Mouse (Mus musculus): Measurements from ENCODE around the gene Rrp1.
"Not testable (repeated sequence)": the region's sequence is repeated elsewhere in the genome, so short reads cannot be mapped to it uniquely, and the experiment has no call there.

Rrp1 gene

GRCm38 (mm10) chr10:78383567-78383966, 29.3 kb downstream of the Rrp1 start:
- DNase-seq (ENCODE audit: low spot score), result no peak

DNA sequence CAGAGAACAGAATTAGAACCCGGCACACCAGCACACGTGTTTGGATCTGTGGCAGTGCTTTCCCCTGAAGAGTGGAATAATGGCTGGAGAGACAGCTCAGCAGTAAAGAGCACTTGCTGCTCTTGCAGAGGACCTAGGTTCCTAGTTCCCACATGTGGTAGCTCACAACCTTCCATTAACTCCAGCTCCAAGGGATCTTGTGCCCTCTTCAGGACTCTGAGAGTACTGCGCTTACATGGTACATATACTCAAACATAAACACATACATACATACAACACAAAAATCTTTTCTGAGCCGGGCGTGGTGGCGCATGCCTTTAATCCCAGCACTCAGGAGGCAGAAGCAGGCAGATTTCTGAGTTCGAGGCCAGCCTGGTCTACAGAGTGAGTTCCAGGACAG, 34.3 kb downstream of the Rrp1 start:
- DNase-seq (ENCODE audit: low spot score), result no peak

DNA sequence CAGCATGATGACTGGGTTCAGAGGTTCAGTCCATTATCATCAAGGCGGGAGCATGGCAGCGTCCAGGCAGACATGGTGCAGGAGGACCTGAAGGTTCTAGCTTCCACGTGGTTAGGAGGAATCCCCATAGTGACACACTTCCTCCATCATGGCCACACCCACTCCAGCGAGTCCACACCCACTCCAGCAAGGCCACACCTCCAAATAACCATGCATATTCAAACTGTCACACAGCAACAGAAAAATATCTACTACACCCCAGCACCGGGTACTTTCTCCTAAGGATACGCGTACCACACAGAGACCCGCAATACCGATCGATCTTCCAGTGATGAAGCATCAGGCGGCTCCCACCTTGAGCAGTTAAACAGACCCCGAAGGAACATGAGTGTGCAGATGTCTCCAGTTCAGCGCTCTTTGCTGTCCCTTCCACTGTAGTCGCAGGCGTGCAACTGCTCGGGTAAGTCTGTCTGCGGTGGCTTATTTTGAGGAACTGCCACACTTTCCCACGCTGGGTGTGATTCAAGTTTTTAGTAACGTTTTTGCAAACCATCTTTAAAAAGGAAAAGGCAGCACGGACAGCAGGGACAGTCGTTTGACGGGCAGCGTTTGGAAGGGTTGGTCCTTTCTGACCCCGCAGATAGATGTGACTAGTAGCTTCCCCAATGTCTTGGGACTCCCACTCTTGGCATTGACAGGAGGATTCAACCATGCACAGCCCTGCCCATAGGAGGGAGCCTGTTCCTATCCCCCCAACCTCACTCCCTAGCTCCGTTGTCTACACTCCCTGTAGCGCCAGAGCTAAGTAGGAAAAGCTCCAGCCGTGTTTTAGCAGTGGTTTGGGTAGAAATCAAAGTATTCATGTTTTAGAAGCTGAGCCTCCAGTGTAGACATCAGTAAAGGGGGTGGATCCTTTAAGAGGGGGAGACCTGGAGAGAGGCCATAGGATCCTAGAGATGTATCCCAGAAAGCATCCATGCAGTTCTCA, 39.9 kb downstream of the Rrp1 start:
- DNase-seq (ENCODE audit: low spot score), result no peak

- no peak for DNase-seq (ENCODE audit: low spot score)
These were observed 41.1 kb downstream of the Rrp1 start for GRCm38 (mm10) chr10:78371746-78372145.

- DNase-seq (ENCODE audit: low spot score), result no peak
These were observed 45.3 kb downstream of the Rrp1 start for GRCm38 (mm10) chr10:78367586-78367985.

- DNase-seq (ENCODE audit: low spot score), result no peak
These were observed 46.0 kb downstream of the Rrp1 start for GRCm38 (mm10) chr10:78366851-78367312.

GRCm38 (mm10) chr10:78366195-78366834, 46.5 kb downstream of the Rrp1 start:
- DNase-seq (ENCODE audit: low spot score), result no peak

DNA sequence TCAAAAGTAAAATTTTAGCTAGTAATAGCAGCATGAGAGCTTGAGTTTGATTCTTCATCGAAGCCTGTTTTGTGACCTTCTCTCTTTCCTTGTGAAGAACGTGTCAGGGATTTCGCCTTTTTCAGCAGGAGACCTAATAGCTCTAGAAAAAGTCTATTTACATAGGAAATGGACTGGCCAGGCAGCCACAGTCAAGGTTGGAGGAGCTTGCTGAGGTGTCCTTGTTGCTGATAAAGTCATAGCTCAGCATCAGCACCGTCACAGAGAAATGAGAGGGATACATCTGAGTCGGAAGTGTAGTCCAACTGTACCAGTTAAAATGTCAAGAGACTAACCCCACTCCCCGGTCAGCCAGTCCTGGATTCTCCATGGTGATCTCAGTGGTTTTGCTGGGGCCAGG, 47.3 kb downstream of the Rrp1 start:
- no peak for DNase-seq (ENCODE audit: low spot score)

DNA sequence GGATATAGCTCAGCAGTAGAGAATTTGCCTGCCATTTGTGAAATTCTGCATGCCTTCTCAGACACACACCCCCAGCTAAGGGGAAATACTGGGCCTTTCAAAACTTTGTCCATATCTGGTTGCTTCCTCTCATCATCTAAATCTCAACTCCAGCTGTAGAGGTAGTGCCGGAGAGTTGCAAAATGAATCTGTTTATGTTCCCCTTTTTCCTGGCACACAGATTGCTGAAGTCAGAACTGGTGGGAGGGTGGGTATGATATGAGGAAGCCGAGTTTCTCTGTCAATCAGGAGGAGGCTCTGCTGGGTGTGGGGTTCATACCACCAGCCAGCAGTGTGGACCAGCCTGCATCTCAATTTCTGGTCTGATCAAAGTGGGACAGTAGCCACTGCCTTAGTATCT, 48.7 kb downstream of the Rrp1 start:
- no peak for DNase-seq (ENCODE audit: low spot score)

DNA sequence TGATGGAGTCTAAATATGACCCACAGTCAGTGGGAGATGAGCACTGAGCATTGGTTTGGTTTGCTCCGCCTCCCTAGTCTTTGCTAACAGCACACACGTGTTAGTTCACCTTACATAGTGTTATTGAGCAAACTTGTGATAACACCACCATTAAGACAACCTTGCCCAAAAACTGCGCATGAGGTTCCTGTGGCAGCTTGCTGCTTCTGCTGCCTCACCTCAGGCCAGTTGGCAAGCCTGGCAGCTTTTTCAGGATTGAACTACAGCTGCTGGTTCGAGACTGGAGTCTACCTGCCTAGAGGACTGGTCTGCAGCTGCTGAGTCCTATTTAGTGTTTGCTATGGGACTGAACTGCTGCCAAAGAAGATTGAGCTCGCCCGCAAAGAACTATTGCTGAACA, 49.5 kb downstream of the Rrp1 start:
- no peak for DNase-seq (ENCODE audit: low spot score)

DNA sequence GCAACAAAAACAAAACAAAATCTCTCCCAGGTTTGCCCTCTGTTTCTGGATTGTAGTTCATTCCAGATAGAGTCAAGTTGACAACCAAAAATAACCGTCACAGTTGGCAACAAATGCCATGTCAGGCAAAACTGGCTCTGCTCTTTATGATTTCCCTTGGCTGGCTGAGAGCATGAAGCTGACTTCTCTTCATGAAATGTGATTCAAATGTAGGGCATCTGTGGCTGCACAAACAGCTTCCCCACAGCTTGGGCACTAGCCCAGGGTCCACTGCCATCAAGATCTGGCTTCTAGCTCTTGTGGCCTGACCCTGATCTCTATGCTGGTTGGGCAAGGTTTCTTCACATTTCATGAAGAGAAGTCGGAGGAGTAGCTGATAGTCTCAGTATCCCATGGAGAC, 50.9 kb downstream of the Rrp1 start:
- DNase-seq (ENCODE audit: low spot score), result no peak

DNA sequence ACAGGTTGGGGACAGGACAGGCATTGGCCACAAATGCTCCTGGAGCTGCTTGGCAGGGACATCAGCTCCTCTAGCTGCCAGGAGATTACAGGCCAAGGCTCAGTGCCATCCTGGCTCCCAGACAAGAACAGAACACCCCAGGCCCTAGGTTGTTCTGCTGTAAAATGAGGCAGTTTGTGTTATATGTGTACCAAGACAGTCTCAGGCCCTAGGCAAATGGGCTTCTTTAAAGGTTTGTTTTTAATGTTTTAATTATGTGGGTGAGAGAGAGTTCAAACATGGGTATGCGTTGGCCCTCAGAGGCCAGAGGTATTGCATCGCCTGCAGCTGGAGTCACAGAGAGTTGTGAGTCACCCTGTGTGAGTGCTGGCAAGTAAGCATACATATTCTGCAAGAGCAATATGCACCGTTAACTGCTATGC, 52.5 kb downstream of the Rrp1 start:
- peak; percentile 25 for DNase-seq (ENCODE audit: low spot score)

GRCm38 (mm10) chr10:78358999-78359398, 53.8 kb downstream of the Rrp1 start:
- DNase-seq (ENCODE audit: low spot score), result not testable (repeated sequence)

- no peak for DNase-seq (ENCODE audit: low spot score)
These were observed 54.6 kb downstream of the Rrp1 start for GRCm38 (mm10) chr10:78358266-78358665.

DNA sequence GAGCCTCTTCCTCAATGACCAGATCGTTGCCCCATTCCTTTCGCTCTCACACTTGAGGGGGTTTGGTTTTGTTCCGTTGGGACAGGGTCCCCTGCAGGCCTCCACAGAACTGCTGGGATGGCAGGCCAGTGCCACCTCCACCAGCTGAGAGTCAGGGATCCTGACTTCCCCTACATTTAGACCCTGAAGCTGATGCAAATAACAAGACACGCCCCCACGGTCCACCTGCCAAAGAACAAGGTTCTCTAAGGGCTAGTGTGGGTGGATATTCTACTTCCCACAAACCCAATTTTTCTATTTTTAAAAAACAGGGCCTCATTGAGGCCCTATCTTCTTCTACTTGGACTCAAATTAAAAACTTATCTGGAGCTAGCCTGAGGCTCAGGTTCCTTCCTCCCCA, 55.1 kb downstream of the Rrp1 start:
- no peak for DNase-seq (ENCODE audit: low spot score)

DNA sequence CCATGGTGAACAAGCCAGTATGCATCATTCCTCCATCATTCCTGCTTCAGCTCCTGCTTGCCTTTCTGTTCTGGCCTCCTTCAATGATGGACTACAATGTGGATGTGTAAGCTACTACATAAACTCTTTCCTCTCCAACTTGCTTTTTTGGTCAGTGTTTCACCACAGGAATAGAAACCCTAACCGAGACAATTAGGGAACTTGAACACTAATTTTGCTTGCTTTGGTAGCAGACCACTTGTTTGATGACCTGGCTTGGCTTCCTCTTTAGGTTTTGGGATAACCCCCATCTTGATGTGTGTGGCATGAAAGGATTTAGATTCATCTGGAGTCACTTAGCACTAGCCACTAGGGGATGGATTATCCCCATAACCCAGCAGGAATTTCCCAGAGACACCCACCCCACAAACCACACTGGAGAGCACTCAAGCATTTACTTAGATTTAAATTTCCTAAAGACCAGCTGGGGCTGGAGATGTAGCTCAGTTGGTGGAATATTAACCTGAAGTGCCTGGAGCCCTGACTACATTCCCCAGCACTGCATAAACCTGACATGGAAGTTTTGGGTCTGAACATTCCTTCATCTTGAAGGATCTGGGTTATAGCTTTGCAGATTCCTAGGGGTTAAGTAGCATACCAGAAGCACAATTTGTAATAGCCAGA, 56.8 kb downstream of the Rrp1 start:
- DNase-seq (ENCODE audit: low spot score), result no peak

- no peak for DNase-seq (ENCODE audit: low spot score)
These were observed 59.6 kb downstream of the Rrp1 start for GRCm38 (mm10) chr10:78353196-78353595.

- DNase-seq (ENCODE audit: low spot score), result no peak
These were observed 60.2 kb downstream of the Rrp1 start for GRCm38 (mm10) chr10:78352666-78353030.

DNA sequence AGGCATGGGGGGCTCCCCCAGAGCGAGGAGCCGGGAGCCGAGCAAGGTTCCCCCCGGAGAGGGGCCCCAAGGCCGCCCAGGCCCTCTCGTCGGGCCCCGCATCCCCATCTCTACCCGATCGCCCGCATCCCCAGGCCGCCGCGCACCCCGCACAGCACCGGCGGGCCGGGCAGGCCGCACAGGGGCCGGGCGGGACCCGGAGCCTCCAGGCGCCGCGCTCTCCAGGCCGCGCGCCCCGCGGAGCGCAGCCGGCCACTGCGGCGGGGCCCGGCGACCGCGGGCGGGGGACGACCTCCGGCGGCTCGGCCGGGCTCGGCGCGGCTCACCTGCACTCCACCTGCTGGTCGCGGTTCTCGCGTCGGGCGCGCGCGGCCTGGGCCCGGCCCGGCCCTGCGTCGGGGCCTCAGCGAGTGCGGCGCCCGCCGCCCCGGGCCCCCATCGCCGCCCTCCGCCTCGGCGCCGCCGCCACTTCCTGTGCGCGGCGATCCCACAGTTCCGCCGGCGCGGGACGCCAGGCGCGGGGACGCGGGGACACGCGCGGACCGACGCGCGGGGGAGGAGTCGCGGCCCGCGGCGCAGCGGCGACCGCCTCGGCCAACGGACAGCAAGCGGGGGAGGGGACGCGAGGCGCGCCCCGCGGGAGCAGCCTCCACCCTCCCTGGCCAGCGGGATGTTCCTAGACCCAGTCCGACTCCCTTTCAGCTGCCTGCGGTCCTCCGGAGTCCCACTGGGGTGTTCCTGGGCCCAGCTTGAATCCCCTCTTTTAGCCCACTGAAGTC, 60.8 kb downstream of the Rrp1 start, which contains the start of gene Agpat3:
Gene Agpat3 (minus strand): TSS at position 603 of the 779 bp plus-strand sequence.
- peak; percentile 68 for DNase-seq (ENCODE audit: low spot score)

DNA sequence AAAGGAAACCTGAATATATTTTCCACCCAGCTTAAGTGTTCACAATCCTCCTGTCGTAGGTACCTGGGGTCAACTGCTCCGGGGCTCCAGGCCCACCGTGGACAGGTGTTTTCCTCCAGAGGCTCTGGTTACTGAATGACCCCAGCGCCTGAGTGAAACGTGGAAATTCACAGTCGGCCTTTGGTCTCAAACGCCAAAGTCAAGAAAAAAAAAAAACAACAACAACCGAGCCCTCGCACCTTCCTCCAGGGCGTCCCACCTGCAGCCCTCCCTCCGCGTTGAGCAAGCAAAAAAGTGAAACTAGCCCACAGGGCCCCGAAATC, 61.3 kb downstream of the Rrp1 start:
- DNase-seq (ENCODE audit: low spot score), result no peak

GRCm38 (mm10) chr10:78350796-78351556, 61.9 kb downstream of the Rrp1 start:
- no peak for DNase-seq (ENCODE audit: low spot score)
